Mouse (Mus musculus): ENCODE data around the gene Zbtb11. TPM values are rescaled to one million over a fixed set of nuclear protein-coding genes. Genes with fewer than 3 reads are reported as not detected.
A peak's percentile ranks its signal among the peaks of the same experiment; 100 is the strongest.
"Not testable (repeated sequence)": the region's sequence is repeated elsewhere in the genome, so short reads cannot be mapped to it uniquely, and the experiment has no call there.

The Zbtb11 gene
- total RNA-seq (2022), result 10 to 100 TPM; 45.7 to 56.3 (median 50.5) TPM

GRCm38 (mm10) chr16:55973431-55974255 is at the start of gene Zbtb11:
TSS of gene Zbtb11 (plus strand) at chr16:55973883.
- peak; percentile 96 to 99 for DNase-seq (ENCODE audit: low spot score in 2 of 2)

DNA sequence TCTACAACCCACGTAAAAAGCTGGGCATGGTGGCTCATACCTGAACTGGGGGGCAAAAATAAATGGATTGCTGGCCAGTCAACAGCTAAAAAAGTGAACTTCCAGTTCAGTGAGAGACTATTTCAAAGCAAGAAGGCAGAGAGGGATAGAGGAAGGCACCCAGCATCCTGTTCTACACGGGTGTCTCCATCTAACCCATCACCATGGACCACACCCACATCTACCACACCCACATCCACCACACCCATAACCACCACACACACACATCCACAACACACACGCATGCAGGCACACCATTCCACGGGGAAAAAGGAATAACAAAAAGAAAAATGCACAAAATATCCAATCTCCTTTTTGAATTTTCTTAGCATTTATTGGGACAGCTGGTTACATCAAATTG is 49.7 kb upstream of the Zbtb11 start:
- no peak for DNase-seq (ENCODE audit: low spot score in 2 of 2)

DNA sequence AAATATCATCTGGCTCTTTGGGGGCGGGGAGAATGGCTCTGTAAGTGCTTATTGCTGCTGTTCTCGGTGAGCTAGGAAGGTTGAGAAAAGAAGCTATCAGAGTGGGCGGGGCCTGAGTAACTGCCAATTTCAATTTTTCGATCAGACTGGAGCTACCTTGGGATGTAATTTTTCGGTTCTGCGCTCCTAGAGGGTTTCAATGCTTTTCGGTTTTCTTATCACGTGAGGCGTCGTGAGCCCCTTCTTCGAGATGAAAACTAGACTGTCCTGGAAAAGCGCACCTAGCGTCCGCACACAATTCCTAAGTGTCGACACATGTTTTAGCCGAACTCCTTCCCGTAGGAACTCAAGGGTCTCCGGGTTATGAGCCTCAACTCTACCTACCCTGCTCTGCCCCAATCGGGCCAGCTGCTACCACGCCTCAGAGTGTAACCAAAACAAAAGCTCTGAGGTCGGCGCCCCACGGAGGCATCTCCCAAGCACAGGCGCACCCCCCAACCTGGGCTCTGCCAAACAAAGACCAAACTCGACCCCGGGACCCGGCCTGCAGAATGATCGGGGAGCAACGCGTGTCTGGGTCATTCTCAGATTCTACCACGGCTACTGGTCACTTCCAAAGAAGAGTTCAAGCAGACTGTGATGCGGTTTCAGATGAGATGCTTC is 39.9 kb upstream of the Zbtb11 start:
- peak; percentile 23 to 39 for DNase-seq (ENCODE audit: low spot score in 2 of 2)

DNA sequence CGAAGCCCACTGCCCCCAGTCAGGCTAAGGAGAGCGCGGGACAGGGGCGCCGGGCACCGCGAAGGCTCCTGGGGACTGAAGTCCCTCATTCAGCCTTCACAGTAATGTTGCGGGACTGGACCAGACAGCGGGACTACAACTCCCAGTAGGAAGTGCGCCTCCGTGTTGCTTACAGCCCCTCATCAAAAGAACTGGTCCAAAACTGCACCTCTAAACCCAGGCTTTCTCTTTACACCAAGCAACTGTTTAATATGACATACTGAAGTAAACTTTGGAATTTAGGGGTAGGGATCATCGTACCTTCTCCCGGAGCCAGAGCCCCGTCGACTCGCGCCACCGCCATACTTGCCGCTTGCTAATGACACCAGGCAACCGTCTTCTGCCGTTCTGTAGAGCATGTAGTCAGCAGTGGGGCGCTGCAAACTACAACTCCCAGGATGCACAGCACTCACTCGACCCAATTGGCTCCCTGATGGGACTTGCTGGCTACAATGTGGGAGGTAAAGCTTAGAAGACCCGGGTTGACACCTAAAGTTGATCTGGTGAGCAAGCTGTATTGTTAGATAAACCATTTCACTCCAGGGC is 39.1 kb upstream of the Zbtb11 start, which contains the start of gene Cep97:
Gene Cep97 (minus strand): TSS at position 403 of the 585 bp plus-strand sequence.
- DNase-seq (ENCODE audit: low spot score in 2 of 2), result peak; percentile 94 to 95

- no peak for DNase-seq (ENCODE audit: low spot score in 2 of 2)
These were observed 34.9 kb upstream of the Zbtb11 start for GRCm38 (mm10) chr16:55938761-55939160.

- DNase-seq (ENCODE audit: low spot score in 2 of 2), result no peak
These were observed 34.0 kb upstream of the Zbtb11 start for GRCm38 (mm10) chr16:55939703-55940102.

- no peak for DNase-seq (ENCODE audit: low spot score in 2 of 2)
These were observed 32.9 kb upstream of the Zbtb11 start for GRCm38 (mm10) chr16:55940781-55941180.

DNA sequence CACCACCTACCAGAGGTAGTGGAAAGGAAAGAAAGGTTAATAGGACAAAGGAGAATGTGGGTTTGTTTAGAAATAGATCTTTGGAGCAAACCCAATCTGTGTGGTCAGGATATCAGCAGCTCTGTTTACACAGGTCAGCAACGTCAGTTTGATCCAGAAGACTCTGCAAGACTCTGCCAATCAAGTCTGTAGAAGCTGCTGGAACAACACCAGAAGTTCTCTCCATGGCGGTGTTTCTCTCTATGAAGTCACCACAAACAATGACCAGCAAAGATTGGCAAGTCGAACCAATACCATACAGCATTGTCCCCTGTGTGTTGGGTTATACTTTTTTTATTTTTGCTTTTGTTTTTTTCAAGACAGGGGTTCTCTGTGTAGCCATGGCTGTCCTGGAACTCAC is 26.4 kb upstream of the Zbtb11 start:
- no peak for DNase-seq (ENCODE audit: low spot score in 2 of 2)

GRCm38 (mm10) chr16:55947876-55948410 is 25.7 kb upstream of the Zbtb11 start:
- not testable (repeated sequence) for DNase-seq (ENCODE audit: low spot score in 2 of 2)

DNA sequence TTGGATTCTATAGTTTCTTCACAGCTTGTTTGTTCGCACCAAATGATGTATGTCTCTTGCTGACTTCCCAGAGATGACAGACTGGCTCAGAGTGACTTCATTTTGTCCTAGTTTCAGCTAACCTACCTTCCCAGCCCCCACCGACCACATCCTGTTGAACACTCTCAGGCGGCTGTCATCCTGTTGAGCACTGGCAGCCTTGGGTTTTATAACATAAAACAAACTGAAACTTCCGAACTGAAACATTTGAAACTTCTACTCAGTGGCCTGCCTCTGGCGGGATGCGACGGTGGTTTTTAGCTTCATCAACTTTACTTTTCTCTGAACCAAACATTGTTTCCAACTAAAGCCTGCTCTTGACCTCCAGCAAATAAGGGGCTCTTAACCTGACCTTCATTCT is 24.7 kb upstream of the Zbtb11 start:
- no peak for DNase-seq (ENCODE audit: low spot score in 2 of 2)

DNA sequence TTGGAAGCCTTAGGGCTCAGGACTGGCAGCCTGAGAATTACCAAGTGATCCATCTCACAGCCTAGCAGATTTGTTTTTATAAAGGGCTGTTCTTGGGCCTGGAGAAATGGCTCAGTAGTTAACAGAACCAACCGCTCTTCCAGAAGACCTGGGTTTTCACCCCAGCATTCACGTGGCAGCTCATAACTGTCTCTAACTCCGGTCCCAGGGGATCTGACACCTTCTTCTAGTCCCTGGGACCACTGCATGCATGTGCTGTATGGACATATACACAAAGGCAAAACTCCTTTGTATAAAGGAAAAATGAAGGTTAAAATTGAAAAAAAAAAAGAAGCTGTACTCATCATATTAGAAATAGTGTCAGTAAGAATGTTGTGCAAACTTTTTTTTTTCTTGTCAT is 23.2 kb upstream of the Zbtb11 start:
- no peak for DNase-seq (ENCODE audit: low spot score in 2 of 2)

DNA sequence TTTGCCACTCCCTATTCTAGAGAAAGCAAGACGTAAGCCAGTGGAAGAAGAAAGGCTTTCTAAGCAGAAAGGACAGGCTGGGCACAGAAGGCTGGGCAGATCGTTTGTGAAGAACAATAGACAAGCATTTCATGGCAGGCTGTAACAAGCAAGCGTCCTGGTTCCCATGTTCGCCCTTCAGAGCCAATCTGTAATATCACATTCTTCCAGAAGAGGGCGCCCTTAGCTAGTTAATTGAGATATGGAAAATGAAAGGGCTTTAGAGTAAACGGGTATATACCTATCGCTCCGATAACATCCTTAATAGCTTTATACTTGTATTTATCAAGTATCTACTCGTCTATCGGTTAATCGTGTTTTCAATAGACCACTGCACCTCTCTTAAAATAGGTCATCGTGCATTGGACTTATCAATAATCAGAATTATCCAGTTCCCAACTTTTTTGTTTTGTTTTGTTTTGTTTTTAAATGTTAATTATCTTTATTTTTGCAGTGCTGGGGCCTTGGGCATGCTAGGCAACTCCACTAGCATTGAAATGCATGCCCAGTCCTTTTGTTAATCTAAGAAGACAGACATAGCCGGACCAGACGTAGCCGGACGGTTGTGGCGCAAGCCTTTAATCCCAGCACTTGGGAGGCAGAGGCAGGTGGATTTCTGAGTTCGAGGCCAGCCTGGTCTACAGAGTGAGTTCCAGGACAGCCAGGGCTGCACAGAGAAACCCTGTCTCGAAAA is 22.6 kb upstream of the Zbtb11 start:
- peak in 1 of 2 experiments; percentile 82 for DNase-seq (ENCODE audit: low spot score in 2 of 2)

GRCm38 (mm10) chr16:55951679-55952327 is 21.9 kb upstream of the Zbtb11 start:
- DNase-seq (ENCODE audit: low spot score in 2 of 2), result no peak

GRCm38 (mm10) chr16:55952771-55953170 is 20.9 kb upstream of the Zbtb11 start:
- no peak for DNase-seq (ENCODE audit: low spot score in 2 of 2)

GRCm38 (mm10) chr16:55954196-55954595 is 19.5 kb upstream of the Zbtb11 start:
- DNase-seq (ENCODE audit: low spot score in 2 of 2), result not testable (repeated sequence)

- DNase-seq (ENCODE audit: low spot score in 2 of 2), result not testable (repeated sequence)
These were observed 10.6 kb upstream of the Zbtb11 start for GRCm38 (mm10) chr16:55963068-55963467.

- DNase-seq (ENCODE audit: low spot score in 2 of 2), result peak; percentile 50 to 69
These were observed 9.3 kb upstream of the Zbtb11 start for GRCm38 (mm10) chr16:55964126-55964949.

- peak; percentile 96 for DNase-seq (ENCODE audit: low spot score in 2 of 2)
These were observed 7.3 kb upstream of the Zbtb11 start, which contains the start of gene Rpl24 for GRCm38 (mm10) chr16:55966212-55966871. TSS of gene Rpl24 (plus strand) at chr16:55966275.

DNA sequence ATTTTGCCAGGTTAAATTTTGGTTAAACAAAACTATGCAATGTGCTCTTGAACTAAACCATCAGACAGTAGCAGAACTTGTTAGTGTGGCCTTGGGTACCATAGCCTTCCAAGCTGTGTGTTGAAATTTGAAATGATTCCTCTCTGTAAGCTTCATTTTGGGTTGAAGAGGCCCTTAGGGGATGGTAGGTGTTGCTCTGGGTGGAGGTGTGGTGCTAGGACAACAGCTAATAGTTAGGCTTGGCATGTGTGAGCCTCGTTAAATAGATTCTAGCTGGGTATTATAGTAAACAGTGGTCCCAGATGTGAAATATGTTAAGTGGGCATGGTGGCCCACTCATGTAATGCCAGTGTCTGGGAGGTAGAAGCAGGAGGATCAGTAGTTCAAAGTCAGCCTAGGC is 6.5 kb upstream of the Zbtb11 start:
- DNase-seq (ENCODE audit: low spot score in 2 of 2), result no peak

All from layer of hippocampus, adult 8-10 months (tissue).